Mouse (Mus musculus) left cerebral cortex, postnatal 10 days (tissue): ENCODE results near the gene Mtrf1l. TPM values are rescaled to one million over a fixed set of nuclear protein-coding genes. Genes with fewer than 3 reads are reported as not detected.

Source experiments
- DNase-seq, 2 experiments: peaks; one replicate each; pipeline ENCODE4 v3.0.0; 2021 to 2022; ENCODE audit warnings: low spot score in 2 of 2, mixed read lengths in 1 of 2; ENCODE audit errors: extremely low spot score in 1 of 2
- intact Hi-C: fragments of 180-260 bp; cut with DNase I; formaldehyde crosslinking; loops from one replicate; pipeline ENCODE4 v1.15.1; 2025
- total RNA-seq, 2 experiments: library from RNA; stranded (reverse); gene quantifications; 2 replicates each; pipeline ENCODE4 v1.2.3; 2021

Gene Mtrf1l
- total RNA-seq, result 10 to 100 TPM in 1 of 2 experiments, 1 to 10 TPM in 1; 8.1 to 10.8 TPM

GRCm38 (mm10) chr10:5823740-5824491 is at the start of gene Mtrf1l:
Mtrf1l (minus strand) TSS chr10:5823910.
- intact Hi-C loops, result no loop called here
- DNase-seq, result peak; percentile 92 to 98

- intact Hi-C loops, result no loop called here
- DNase-seq, result no peak
Measured at GRCm38 (mm10) chr10:5871081-5871480, 47.4 kb upstream of the Mtrf1l start.

- intact Hi-C loops, result loop anchor here (5.0 kb wide), 1 partner anchor 54 kb away; the partner anchor contains the start of gene Rgs17
- peak in 1 of 2 experiments; percentile 31 for DNase-seq
Measured at GRCm38 (mm10) chr10:5867981-5868552, 44.4 kb upstream of the Mtrf1l start.

- intact Hi-C loops, result loop anchor here (5.0 kb wide), 1 partner anchor 56 kb away; the partner anchor contains the start of gene Rgs17
Measured at GRCm38 (mm10) chr10:5865996-5866395, 42.3 kb upstream of the Mtrf1l start.

DNA sequence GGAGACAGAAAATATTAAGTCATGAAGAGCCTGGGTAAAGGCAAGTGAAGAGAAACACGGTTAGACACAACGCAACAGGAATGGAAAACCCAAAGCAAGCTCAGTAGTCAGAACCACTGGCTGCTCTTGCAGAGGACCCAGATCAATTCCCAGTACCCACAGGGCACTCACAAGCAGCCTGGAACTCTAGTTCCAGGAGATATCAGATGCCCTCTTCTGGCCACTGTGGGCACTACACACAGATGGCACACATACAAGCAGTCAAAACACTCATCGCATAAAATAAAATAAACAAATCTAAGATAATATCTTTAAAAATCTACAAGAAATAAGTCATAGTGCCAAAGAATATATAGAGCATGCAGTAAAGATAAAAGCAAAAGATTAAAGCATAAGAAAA is 39.0 kb upstream of the Mtrf1l start:
- no peak for DNase-seq
- intact Hi-C loops, result no loop called here

More at GRCm38 (mm10) chr10:5865996-5866395, 42.3 kb upstream of the Mtrf1l start:
- no peak for DNase-seq

GRCm38 (mm10) chr10:5860849-5861248 is 37.1 kb upstream of the Mtrf1l start:
- no peak for DNase-seq
- intact Hi-C loops, result no loop called here

- no peak for DNase-seq
- intact Hi-C loops, result loop anchor here (10.0 kb wide), 1 partner anchor 835 kb away; no protein-coding TSS in a partner anchor
Measured at GRCm38 (mm10) chr10:5859729-5860128, 36.0 kb upstream of the Mtrf1l start.

DNA sequence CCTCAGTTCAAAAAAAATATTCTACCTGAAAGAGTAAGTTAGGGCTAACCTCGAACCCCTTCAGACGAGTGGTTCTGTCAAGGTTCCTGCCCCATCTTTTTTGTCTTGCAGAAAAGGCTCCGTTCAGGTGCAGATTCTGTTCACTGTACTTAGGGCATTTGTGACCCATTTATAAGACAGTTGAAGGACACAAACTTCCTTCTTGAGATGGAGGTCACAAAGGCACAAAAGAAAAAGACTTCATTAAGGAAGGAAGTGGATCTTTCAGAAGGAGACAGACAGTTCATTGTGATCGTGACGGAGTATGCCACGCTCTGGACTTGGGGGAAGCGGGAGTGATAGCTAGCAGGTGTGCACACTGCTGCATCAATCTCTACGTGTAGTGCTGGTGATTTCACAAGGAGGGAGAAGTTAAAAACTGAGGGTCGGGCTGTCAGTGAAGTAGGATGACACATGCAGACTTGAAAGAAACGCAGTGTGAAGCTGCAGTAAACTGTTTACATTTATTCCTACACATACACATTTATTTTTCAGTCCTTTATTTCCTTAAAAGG is 34.4 kb upstream of the Mtrf1l start:
- intact Hi-C loops, result loop anchor here (10.0 kb wide), 1 partner anchor 837 kb away; no protein-coding TSS in a partner anchor
- DNase-seq, result no peak

DNA sequence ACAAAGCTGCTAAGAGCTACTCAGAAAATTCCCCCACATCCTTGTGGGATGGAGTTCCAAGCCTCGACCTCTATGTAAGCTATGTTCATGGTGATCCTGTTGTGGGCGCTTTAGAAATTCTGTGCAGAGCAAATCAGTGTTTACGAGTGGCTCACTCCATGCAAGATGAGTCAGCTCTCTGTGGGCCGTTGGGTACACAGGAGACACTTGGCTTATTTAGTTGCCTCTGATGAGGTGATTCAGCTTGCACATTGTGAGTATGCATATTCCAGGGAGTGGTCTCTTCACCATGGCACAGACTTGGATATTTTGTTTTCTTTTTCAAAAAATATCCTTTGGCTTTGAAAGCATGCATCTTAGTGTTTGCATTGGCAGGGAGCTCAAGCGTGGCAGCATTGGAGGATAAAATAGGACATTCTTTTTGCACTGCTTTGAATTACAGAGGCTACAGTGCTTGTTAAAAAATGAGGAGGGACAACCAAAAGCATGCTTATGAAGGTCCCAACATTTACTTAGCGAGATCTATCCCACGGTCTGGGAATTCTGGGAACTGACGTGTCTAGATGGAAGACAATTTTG is 29.7 kb upstream of the Mtrf1l start:
- no peak for DNase-seq
- intact Hi-C loops, result loop anchor here (10.0 kb wide), 1 partner anchor 841 kb away; no protein-coding TSS in a partner anchor

DNA sequence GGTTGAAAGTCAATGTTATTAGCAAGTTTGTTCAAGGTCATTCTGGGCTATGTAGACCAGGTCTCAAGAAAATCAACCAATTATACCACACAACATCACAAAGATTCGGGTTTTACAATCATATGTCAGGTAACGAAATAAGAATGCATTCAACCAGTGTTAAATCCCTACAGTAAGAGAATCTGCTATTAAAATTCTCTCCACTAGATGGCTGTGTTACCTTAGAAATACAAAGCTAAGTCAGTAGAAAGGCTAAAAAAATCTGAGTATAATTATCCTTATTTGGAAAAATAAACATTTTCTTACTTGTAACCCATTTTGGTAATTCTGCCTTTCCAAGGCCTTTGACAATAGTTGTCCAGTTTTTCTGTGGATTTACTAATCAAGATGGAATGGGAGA is 23.2 kb upstream of the Mtrf1l start:
- peak in 1 of 2 experiments; percentile 33 for DNase-seq
- intact Hi-C loops, result loop anchor here (10.0 kb wide), 1 partner anchor 948 kb away; no protein-coding TSS in a partner anchor

- intact Hi-C loops, result loop anchor here (10.0 kb wide), 1 partner anchor 953 kb away; no protein-coding TSS in a partner anchor
- DNase-seq, result peak in 1 of 2 experiments; percentile 52
Measured at GRCm38 (mm10) chr10:5841369-5841768, 17.7 kb upstream of the Mtrf1l start.

DNA sequence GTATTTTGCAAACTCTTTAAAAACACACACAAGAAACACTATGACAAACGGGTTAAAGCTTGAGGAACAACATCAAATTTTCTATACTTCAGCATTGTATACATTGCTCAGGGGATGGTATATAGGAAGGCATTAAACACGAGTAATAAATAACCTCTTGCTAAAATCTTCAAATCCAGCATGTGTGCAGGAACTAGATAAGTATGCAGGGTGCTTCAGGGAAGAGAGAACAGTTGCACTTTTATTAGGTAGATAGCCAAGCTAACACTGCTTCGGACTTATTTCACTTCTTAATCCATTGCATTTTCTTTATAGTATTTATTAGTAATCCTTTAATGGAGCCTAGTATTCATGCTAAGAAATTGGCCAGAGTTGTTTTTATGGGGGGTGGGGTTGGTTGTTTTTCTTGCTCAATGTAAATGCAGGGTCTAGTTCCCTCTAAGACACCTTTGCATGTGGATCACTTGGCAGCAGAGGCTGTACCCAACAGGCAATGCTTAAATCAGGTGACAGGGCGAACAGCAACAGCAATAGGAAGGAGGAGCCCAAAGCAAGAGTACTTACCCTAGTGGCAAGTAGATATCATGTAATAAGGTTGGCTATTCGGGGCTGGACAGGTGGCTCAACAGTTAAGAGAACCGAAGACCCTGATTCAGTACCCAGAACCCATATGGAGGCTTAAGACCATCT is 2.8 kb upstream of the Mtrf1l start:
- intact Hi-C loops, result no loop called here
- no peak for DNase-seq

- DNase-seq, result peak in 1 of 2 experiments; percentile 59
- intact Hi-C loops, result no loop called here
Measured at GRCm38 (mm10) chr10:5824779-5825178, 1.1 kb upstream of the Mtrf1l start.

DNA sequence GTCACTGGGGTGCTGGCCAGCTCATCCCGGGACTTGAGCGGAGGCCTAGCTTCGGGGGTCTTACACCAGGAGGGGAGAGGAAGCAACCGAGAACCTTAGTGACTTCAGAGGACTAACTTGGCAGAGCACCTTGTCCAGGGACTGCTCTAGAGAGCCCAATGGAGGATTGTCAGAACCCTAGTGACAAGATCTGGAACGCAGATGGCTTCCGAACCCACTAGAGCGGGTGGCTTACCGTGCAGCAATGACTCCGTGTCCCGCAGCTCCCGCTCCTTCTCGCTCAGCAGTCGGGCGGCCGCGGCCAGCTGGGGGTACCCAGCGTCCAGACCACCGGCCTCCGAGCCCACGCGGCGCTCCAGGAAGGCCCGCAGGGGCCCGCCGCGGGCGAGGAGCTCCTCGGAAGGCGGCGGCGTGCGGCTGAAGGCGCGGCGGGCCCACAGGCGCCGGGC is 395 bp downstream of the Mtrf1l start:
- no peak for DNase-seq
- intact Hi-C loops, result no loop called here

- intact Hi-C loops, result no loop called here
- DNase-seq, result no peak
Measured at GRCm38 (mm10) chr10:5818772-5819171, 4.9 kb downstream of the Mtrf1l start.

GRCm38 (mm10) chr10:5815968-5816367 is 7.7 kb downstream of the Mtrf1l start:
- intact Hi-C loops, result no loop called here

GRCm38 (mm10) chr10:5813724-5814123 is 10.0 kb downstream of the Mtrf1l start:
- no peak for DNase-seq
- intact Hi-C loops, result no loop called here

More at GRCm38 (mm10) chr10:5815968-5816367, 7.7 kb downstream of the Mtrf1l start:
- no peak for DNase-seq

DNA sequence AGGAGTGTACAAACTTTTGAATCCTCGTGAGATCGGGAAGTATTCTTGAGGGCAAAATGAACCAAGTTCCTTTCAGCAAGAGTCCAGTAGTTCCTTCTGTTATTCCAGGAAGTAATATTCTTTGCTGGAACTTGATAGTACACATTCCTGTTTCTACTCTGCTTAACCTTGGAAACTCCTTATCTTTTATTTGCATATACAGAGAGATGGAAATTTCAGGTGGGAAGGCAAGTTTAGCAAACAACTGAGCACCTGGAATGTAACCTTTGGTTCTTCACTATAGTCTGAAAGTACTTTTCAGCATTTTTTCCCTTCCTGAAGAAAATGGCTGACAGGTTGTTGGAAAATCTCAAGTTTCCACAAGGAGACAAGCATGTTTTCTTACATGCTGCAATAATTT is 16.0 kb downstream of the Mtrf1l start:
- no peak for DNase-seq
- intact Hi-C loops, result no loop called here

- no peak for DNase-seq
- intact Hi-C loops, result no loop called here
Measured at GRCm38 (mm10) chr10:5806996-5807395, 16.7 kb downstream of the Mtrf1l start.
